Mouse (Mus musculus): ENCODE measurements around the gene Ptbp1.

Ptbp1 gene

DNA sequence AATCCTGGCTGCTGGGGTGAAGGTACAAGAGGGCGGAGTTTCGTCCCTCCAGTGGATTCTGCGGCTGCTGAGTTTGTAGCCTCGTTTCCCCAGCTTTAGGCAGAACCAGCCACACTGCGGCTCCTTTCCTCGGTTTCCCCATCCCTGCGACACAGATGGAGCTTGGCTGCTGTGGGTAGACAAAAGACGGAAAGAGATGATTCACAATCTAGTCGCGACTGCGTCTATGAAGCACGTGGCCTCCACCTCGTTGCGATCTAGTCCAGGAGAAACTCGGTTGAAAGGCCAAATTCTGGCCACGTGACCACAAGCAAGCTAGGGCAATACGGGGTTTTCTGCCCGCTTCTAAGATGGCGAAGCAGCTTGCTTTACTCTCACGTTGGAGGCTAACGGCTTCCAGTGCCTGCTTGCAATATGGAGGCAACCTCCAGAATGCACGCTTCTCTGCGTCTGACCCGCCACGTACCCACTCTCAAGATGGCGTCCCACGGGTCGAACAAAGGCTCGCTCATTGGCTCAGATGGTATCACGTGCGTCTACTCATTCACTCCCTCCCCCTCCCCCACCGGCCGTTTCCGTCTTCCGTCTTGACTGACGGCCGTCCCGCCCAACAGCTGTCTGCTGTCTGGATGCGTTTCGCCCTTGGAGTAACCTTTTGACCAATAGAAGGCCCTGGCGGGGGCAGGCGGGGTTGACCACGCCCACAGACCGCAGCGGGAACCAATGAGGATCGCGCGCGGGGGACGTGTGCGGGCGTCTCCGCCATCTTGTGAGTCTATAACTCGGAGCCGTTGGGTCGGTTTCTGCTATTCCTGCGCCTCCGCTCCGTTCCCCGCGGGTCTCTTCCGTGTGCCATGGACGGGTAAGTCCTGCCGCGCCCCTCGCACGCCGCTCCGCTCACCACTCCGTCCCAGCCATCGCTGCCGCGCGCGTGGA, at the start of gene Ptbp1:
Ptbp1 (plus strand) TSS at position 568 of the 936 bp plus-strand sequence.
- DNase-seq (ENCODE audit: extremely low read depth, low read depth, low spot score), result peak; percentile 97

DNA sequence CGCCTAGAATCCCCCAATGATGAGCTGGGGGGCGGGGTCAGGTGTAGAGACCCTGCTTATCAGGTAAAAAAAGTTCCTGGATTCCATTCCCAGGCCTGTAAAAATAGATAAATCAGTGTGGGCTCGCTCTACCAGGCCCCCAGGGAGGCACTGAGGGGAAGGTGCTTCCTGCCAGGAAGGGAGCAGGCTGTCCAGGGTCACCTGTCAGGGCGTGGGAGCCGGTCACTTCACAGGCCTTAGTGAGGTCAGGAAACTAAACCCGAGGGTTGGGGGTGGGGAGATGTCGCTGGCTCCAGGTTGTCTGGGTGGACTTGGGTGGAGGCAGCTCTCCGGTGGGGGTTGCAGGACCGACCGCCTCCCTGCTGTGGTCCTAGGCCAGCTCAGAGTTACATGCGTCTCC, 48.6 kb upstream of the Ptbp1 start:
- no peak for DNase-seq (ENCODE audit: extremely low read depth, low read depth, low spot score)

DNA sequence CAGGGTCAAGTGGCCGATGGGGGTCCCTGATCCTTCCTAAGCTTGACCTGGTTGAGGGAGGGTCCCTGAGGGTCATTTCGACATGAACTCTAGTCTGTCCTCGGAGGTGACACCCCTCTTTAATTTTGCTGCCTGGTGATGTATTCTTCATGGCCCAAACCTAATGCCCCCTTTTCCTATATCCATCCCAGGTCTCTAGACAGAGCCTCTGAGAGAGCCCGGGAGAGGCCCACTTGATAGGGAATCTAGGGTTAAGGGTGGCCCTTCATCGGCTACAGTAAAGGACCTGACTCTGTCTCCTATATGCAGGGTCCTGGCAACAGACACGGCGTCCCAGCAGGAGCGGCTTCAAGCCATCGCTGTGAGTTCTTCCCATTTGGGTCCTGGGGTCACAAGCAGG, 47.9 kb upstream of the Ptbp1 start:
- DNase-seq (ENCODE audit: extremely low read depth, low read depth, low spot score), result no peak

DNA sequence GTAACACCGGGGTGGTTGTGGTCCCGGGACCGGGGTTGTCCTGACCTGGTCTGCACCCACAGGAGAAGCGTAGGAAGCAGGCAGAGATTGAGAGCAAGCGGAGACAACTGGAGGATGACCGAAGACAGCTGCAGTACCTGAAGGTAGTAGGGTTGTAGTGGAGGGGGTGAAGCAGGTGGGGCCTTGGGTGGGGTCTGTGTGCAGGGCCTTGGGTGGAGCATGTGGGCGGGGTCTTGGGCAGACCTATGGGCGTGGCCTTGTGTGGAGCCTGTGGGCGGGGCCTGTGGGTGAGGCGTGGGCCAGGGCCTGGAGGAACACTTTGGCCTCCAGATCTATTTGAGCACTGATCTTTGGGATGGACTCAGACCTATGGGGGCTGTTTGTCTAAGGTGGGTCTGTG, 47.3 kb upstream of the Ptbp1 start:
- DNase-seq (ENCODE audit: extremely low read depth, low read depth, low spot score), result no peak

DNA sequence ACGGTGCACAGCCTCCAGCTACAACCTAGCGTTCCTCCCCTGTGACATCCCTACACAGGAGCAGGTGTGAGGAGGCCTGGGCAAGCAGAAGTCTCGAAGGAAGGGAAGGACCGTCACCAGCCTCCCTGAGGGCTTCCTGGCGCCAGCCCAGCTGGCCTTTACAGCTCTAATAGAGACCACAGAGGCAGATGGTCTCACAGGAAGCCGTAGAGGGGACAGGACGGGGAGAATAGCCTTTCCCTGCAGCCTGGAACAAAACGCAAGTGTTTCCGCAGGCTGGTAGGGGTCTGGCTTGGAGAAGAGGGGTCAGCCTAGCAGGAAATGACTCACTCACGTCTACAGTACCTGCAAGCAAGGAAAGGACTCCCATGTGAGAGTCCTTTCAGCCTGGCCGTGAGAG, 46.4 kb upstream of the Ptbp1 start:
- DNase-seq (ENCODE audit: extremely low read depth, low read depth, low spot score), result no peak

DNA sequence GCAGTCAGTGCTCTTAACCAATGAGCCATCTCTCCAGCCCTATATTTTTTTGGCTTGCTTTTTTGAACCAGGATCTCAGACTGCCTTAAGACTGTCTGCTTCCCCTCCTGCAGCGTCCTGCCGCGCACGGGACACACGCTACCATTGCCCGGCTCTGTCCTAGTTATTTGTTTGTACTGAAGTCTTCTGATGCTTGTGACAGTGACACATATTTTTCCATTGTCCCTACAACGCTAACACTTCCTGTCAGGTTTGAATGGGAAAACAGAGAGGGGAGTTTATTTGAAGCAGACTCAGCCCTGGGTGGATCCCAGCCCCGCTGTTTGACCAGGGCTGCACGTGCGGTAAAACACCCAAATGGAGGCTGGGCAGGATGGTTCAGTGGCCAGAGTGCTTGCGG, 45.5 kb upstream of the Ptbp1 start:
- no peak for DNase-seq (ENCODE audit: extremely low read depth, low read depth, low spot score)

DNA sequence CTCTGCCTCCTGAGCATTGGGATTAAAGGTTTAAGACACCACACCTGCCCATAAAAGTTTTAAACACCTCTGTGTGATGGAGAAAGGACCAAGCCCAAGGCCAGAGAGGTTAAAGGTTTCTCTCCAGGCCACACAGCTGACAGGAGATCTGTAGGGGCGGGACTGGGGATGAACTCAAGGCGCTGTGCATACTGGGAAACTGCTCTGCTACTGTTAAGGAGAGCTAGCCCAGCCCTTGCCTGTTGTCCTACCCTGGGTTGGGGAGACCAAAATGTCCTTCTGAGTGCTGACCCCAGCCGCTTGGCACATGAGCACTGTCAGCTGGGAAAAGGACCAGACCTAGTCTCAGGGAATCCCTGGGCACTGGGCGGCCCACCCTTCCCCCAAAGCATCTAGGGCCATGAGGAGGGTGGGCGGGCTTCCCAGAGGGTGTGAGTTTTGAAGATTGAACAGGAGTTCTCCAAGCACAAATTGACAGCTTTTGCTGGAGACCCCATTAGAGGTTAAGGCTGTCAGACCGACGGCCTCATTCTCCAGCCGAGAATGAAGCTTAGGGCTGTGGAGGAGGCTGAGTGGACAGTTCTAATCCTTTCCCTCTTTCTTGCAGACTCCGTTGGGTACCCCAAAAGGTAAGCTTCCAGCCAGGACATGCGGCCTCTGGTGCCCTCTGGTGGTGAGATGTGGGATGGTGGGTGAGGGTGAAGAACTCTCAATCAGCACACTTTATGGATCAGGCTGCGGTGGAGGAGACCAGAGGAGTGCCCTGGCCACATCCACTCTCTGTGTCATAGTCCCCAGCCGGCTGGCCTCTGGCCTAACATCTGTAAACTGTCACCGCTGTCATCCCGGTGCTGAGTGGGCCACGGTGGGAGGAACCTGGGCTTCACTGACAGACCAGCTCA, 42.2 kb upstream of the Ptbp1 start:
- DNase-seq (ENCODE audit: extremely low read depth, low read depth, low spot score), result no peak

DNA sequence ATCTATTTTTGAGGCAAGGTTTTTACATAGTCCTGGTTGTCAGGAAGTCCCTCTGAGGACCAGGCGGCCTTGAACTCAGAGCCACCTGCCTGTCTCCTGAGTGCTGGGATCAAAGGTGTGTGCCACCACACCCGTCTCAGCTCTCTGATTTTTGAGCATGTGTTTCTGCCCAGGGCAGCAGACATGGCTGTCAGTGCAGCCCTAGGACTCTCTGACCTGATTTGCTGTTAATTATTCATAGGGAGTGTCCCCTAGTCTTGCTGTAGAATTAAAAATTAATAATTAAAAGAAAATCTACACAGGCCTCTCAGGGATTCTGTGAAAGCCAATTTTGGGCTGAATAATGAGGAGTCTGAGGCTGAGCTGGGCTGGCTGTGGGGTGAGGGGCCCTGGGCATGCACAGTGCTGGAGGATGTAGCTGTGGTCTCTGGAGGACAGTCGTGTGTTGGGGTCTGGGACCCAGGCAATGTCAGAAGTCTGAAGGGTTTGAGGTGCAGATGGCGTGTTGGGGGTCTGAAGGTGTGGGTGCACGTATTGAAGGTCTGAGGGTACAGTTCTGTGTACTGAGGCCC, 39.9 kb upstream of the Ptbp1 start:
- DNase-seq (ENCODE audit: extremely low read depth, low read depth, low spot score), result no peak

DNA sequence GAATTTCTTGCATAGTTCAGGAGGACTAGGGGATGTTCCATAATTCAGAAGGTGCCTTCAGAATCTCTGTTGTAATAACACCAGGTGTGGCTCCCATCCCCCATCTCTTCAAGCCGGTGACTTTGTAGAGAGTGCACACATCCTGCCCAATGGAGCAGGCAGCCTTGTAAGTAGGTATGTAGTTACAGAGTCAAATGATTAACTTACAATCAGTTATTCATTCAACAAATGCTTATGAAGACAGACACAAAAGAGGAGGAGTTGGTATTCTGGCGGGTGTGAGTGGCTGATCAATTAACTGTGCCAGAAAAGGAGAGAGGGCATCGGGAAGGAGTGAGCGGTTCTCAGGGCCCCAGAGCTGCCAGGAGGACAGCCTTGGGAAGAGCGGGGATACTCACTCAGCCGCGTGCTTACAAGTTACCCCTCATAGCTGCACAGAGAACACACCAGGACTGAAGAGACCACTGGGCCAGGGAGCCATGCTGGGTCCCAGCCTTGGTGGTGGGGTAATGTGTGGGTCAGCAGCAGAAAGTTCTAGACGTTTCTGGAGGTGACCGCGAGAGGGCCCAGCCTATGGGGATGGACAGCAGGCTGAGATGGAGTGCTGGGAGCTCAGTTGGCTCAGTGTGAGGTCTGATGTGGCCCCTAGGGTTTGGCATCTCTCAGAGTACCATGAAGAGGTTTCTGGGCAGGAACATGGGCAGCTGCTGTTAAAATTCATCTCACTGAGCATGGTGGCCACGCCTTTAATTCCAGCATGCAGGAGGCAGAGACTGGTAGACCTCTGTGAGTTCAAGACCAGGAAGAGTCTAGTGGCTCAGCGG, 38.3 kb upstream of the Ptbp1 start:
- DNase-seq (ENCODE audit: extremely low read depth, low read depth, low spot score), result no peak

DNA sequence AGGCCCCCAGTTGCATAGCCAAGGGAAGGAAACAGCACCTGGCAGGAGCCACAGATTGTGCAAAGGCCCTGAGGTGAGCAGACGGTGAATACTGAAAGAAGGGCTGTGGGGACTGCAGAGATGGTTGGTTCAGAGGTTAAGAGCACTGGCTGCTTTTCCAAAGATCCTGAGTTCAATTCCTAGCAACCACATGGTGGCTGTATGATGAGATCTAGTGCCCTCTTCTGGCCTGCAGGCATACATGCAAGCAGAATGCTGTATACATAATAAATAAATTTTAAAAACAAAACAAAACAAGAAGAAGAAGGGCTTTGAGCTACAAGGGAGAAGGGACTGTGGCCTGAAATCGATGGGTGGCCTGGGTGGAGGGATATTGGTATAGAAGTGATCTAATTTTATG, 37.1 kb upstream of the Ptbp1 start:
- no peak for DNase-seq (ENCODE audit: extremely low read depth, low read depth, low spot score)

DNA sequence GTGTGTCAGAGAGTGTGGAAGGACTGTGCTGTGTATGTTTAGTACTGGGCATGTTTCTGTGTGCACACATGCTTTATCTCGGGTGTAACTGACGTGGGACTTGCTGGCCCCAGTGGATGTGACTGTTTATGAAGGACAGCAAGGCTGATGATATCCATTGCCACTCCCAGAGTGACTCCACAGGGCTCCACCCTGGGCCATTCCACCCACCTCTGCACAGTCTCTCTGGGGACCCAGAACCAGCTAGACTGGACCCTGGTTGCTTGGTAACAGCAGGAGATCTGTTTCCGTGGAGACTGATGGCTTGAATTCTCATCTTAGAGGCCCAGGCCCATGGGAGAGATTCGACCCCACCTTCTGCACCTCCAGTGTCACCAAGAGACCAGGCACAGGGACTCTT, 36.0 kb upstream of the Ptbp1 start:
- no peak for DNase-seq (ENCODE audit: extremely low read depth, low read depth, low spot score)

DNA sequence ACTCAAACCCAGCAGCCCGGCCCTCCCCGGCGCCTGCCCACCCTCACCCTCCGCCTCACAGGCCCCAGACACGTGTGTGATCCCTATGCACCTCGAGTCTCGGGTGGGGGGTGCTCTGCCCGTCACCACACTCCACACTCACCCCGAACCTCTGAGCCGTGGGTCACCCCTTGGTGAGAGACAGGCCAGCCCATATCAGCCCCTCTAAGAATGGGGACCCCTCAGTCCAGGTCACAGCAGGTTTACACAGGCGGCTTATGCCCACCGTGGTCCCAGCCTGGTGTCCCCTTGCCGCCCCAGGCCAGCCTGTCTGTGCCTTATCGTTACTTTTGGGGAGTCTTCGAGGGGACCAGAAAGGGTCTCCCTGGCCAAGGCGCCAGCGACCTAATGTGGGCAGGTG, 34.6 kb upstream of the Ptbp1 start:
- DNase-seq (ENCODE audit: extremely low read depth, low read depth, low spot score), result no peak

DNA sequence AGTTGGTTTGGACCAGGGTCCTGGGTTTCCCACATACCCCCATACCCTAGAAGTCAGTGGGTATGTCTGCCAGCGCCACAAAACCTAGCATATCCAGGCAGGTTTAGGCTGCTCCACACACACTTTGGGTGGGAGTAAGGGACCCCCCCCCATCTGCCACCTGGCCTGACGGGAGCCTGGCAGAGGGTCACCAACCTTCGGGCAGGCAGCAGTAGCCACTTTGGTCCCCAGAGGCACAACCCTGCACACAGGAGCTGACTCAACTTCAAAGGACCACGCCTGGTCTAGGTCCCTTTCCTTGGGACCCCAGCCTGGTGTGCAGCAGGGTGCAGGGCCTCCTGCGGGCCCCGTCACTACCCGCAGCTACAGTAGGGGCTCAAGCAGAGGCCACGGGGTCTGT, 34.0 kb upstream of the Ptbp1 start:
- DNase-seq (ENCODE audit: extremely low read depth, low read depth, low spot score), result no peak

DNA sequence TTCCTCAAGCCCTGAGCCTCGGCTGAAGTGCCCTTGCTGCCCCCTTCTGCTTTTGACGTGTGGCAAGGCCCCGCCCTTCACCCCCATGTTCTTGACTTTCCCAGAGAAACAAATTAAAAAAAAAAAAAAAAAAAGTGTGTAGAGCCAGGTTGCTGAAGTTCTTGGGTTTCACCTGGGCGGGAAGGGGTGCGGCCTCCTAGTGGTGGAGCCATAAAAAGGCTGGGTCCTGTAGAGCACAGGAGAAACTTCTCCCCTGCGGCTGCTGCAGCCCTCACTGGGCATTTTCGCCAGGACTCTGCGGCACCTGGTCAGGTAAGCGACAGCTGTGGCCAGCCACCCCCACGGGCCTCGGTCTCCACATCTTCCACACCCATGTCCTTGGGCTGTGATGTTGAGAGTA, 33.4 kb upstream of the Ptbp1 start, which contains the start of gene Misp:
Misp (plus strand) TSS at position 208 of the 400 bp plus-strand sequence.
- no peak for DNase-seq (ENCODE audit: extremely low read depth, low read depth, low spot score)

DNA sequence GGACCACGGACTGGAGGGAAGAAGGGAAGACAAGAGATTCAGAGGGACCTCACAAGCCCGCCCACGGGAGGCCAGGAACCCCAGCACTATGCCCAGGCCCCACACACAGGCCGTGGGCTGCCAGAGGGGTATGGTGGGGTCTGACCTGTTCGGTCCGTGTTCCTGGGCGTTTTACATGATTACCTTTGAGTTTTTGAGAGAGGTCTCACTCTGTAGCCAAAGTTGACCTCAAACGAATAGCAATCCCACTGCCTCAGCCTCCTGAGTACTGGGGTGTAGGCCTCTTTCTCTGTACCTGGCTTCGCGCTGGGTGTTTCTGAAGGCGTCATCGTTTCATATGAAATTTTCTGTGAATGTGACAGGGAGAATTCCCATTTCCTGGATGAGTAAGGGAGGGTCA, 32.5 kb upstream of the Ptbp1 start:
- no peak for DNase-seq (ENCODE audit: extremely low read depth, low read depth, low spot score)

DNA sequence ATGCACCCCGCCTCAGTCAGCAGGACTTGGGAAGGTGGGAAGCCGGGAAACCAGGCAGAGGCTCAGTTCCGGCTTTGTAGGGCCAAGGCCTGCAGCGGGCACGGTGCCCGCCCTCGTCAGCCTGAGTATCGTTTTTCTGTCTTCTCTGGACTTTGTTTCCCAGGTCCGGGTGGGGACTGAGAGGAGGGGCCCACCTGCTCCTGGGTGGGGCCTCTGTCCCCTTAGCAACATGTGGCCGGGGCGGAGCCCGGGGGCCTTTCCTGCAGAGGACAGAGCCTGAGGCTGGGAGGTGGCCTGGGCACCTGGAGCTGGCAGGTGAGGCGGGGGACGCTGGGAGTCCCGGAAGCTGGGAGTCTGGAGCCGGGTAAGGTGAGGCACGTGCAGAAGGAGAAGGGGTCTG, 31.9 kb upstream of the Ptbp1 start:
- no peak for DNase-seq (ENCODE audit: extremely low read depth, low read depth, low spot score)

DNA sequence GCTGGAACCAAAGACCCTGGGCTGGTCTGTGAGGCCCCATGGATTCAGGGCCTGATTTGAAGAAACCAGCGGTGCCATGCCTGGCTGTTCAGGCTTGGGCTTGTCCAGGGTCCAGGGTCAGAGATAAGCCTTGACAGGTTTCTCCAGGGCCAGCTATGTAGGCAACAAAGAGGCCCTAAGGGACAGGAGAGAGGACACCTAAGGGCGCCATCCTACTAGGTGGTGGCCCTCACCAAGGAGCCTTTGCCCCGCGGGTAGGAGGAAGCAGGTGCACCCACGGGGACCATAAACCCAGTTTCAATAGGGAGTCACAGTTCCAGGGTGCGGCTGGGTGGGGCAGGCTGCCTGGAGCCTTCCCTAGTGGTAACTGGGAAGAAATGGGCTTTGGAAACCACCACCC, 31.2 kb upstream of the Ptbp1 start:
- no peak for DNase-seq (ENCODE audit: extremely low read depth, low read depth, low spot score)

DNA sequence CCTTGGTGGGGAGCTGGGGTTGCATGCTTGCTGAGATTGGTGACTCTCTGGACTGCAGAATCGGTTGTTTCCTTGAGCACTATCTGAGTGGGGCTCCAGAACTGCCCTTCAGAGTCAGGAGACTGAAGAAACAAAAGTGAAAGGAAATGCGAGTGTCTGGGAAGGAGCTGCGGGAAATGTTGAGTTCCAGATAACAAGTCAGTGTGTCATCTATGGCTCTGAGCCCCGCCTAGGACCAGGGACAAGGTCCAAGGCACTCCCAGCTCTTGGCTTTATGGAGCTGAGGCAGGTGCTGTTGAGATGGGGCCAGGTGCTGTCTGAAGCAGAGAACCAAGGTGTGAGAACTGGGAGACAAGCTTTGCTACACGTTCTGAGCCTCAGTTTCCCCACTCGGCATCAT, 29.8 kb upstream of the Ptbp1 start:
- DNase-seq (ENCODE audit: extremely low read depth, low read depth, low spot score), result no peak

DNA sequence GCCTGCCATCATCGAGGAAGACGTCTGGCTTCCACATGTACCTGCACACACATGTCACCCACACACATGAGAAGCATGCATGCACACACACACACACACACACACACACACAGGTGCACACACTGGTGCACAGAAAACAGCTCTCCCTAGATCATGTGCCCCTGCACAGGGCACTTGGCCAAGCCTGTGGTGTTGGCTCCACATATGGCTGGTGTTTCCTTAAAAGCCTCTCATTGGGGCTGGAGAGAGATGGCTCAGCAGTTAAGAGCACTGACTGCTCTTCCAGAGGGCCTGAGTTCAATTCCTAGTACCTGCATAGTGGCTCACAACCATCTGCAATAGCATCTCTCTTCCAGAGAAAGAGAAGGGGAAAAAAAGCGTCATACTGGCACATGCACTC, 22.6 kb upstream of the Ptbp1 start:
- no peak for DNase-seq (ENCODE audit: extremely low read depth, low read depth, low spot score)

DNA sequence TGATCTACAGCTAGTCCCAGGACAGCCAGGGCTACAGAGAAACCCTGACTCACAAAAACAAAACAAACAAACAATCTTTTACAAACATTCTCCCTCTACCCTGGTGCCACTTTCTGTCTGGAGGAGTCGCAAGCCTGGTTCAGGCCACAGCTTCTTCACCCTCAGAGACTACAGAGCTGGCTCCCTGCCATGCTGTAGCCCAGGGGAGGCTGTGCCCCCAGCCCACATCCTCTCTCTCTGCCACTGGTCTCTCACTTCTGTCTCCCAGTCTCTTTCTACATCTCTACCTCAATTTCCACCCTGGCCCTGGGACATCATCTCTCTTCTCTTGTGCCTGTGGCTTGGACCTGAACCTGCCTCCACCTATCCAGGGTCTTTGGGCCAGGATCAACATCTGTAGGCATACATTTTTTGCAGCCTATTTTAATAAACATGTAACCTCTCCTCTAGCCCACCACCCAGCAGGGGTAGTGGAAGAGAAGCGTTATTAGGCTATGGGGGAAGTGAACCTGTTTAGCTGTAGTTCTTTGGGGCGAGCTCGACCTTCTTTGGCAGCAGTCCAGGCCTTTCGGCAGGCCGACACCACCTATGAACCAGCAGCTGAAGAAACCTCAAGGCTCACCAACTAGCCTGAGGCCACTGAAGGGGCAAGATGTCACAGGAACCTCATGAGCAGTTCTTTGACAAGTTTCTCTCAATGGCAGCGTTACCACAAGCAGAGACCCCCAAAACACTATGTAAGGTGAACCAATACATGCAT, 22.0 kb upstream of the Ptbp1 start:
- DNase-seq (ENCODE audit: extremely low read depth, low read depth, low spot score), result no peak

All from fat pad, adult 2 months (tissue).